Mouse (Mus musculus) kidney, embryonic 15.5 days (tissue): ENCODE data around the gene Serinc3. TPM values are rescaled to one million over a fixed set of nuclear protein-coding genes. Genes with fewer than 3 reads are reported as not detected.
A peak's percentile ranks its signal among the peaks of the same experiment; 100 is the strongest.

Source experiments
- ATAC-seq: fragments of 200-750 bp; cut with Nextera tagmentation; replicated peaks from 2 replicates; pipeline ENCODE4 v1.8.0; 2017; ENCODE audit warnings: moderate TSS enrichment; ENCODE audit not compliant: low FRiP score
- H3K27ac ChIP-seq: fragments of 300-500 bp; sonication (generic); 2 replicates; pipeline ENCODE4 v1.5.1; 2015; ENCODE audit warnings: mild to moderate bottlenecking, inconsistent platforms
- H3K27me3 ChIP-seq: fragments of 300-500 bp; sonication (generic); 2 replicates; pipeline ENCODE4 v1.6.1; 2015; ENCODE audit warnings: inconsistent platforms
- H3K36me3 ChIP-seq: fragments of 300-500 bp; sonication (generic); 2 replicates; pipeline ENCODE4 v1.6.1; 2015; ENCODE audit warnings: inconsistent platforms
- H3K4me1 ChIP-seq: fragments of 300-500 bp; sonication (generic); 2 replicates; pipeline ENCODE4 v1.6.1; 2015; ENCODE audit warnings: inconsistent platforms
- H3K4me2 ChIP-seq: fragments of 300-500 bp; sonication (generic); 2 replicates; pipeline ENCODE4 v1.6.1; 2015; ENCODE audit warnings: moderate library complexity, mild to moderate bottlenecking, inconsistent platforms
- H3K4me3 ChIP-seq: fragments of 300-500 bp; sonication (generic); replicated peaks from 2 replicates; pipeline ENCODE4 v1.5.1; 2015; ENCODE audit warnings: mild to moderate bottlenecking, inconsistent platforms
- H3K9ac ChIP-seq: fragments of 300-500 bp; sonication (generic); 2 replicates; pipeline ENCODE4 v1.6.1; 2015; ENCODE audit warnings: mild to moderate bottlenecking, inconsistent platforms
- H3K9me3 ChIP-seq: fragments of 300-500 bp; sonication (generic); replicated peaks from 2 replicates; pipeline ENCODE4 v1.6.1; 2016; ENCODE audit warnings: inconsistent platforms
- WGBS: fragments of 180-500 bp; shearing (Covaris S2); methylation state at CpG from one replicate; pipeline ENCODE4 v1.1.7; 2015; ENCODE audit warnings: mixed read lengths; 5-methylcytosine and 5-hydroxymethylcytosine counted together
- polyA plus RNA-seq: library from polyadenylated mRNA; unstranded; fragments of >200 nt; fragmentation: Nextera tagmentation; extraction: Ambion mirVana; gene quantifications from 2 replicates; pipeline ENCODE4 v1.2.1, GENCODE M21; 2015

The Serinc3 gene
- polyA plus RNA-seq, 1 experiment from 2014 or later: 43.7 TPM

- Histone ChIP-seq H3K9me3 (no peaks in the 10 kb centered on the region), H3K36me3 (peaks cover 3% of the 10 kb centered on the region; the same call in 1 of the 2 replicates), H3K4me2 (no peak overlapping the region), H3K27ac (peak overlapping the region; percentile 76), H3K4me3 (no peak overlapping the region), H3K27me3 (no peaks in the 10 kb centered on the region), H3K9ac (no peak overlapping the region), H3K4me1 (peaks cover 32% of the 10 kb centered on the region)
- 53% methylated on average over 4 of the region's 4 CpGs for WGBS
- ATAC-seq: no peak
Observed at GRCm38 (mm10) chr2:163685287-163685686, 40.4 kb upstream of the Serinc3 start.

DNA sequence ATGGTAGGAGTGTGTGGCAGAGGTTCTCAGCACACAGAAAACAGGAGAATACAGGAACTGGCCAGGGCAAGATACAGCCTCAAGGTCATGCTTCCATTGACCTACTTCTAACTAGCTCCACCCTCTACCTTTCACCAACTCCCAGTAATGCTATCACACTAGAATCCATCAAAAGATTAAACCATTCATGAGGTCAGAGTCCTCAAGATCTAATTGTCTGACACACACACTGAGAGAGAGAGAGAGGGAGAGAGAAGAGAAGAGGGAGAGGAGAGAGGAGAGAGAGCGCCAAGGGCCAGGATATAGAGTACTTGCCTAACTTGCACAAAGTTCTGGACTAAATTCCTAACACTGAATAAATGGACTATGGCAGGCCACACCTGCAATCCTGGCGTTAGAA lies 37.4 kb upstream of the Serinc3 start:
- Histone ChIP-seq H3K27ac (no peak overlapping the region), H3K4me2 (no peak overlapping the region), H3K27me3 (no peaks in the 10 kb centered on the region), H3K9me3 (no peaks in the 10 kb centered on the region), H3K36me3 (peaks cover 3% of the 10 kb centered on the region; the same call in 1 of the 2 replicates), H3K9ac (no peak overlapping the region), H3K4me3 (no peak overlapping the region), H3K4me1 (peaks cover 19% of the 10 kb centered on the region)
- ATAC-seq: no peak
- 86% methylated on average over 2 of the region's 2 CpGs for WGBS

DNA sequence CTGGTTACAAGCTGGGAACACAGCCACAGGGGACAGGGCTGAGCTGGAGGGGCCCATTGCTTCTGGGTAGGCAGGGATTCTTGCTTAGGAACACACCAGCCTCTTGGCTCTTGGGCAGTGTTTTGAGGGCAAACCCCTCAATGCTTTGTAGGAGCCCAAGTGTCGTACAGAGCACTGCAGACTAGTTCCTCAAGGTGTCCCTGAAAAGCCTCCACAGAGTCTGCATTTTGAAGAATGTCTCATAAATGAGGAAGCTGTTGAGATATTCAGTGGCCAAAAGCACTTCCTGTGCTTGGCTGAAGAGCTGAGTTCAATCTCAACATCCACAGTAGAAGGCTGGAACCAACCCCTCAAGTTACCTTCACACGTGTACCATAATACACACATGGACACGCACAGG lies 31.8 kb upstream of the Serinc3 start:
- no peak for ATAC-seq
- H3K9ac ChIP-seq: no peak overlapping the region
- no peaks in the 10 kb centered on the region for H3K27me3 ChIP-seq
- no peak overlapping the region; the same call in 1 of the 2 replicates for H3K27ac ChIP-seq
- peaks cover 4% of the 10 kb centered on the region; the same call in 1 of the 2 replicates for H3K36me3 ChIP-seq
- 92% methylated on average over 3 of the region's 3 CpGs for WGBS
- no peaks in the 10 kb centered on the region for H3K9me3 ChIP-seq
- peaks cover 35% of the 10 kb centered on the region for H3K4me1 ChIP-seq
- H3K4me3 ChIP-seq: no peak overlapping the region
- H3K4me2 ChIP-seq: no peak overlapping the region

DNA sequence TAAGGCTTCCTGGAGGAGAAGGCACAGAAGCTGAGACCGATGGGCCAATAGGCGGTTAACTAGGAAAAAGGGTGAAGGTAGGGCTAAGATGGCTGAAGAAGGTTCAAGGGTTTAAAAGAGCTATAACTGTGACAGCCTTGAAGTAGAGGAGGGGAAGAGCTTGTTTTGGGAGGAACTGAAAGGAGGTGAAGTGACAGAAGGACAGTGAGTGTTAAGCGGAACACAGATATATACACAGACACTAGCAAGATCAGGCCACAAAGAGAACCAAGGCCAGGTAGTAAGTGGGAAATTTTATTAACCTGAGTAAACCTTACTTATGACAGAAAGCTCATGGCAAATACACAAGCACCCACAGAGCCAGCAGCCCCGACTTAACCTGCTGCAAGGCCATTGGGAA lies 31.4 kb upstream of the Serinc3 start:
- Histone ChIP-seq H3K4me1 (peaks cover 35% of the 10 kb centered on the region), H3K27me3 (no peaks in the 10 kb centered on the region), H3K4me2 (no peak overlapping the region), H3K36me3 (peaks cover 6% of the 10 kb centered on the region; the same call in 1 of the 2 replicates), H3K27ac (no peak overlapping the region), H3K4me3 (no peak overlapping the region), H3K9me3 (no peaks in the 10 kb centered on the region), H3K9ac (no peak overlapping the region)
- no peak for ATAC-seq
- WGBS: 91% methylated on average over 4 of the region's 4 CpGs

DNA sequence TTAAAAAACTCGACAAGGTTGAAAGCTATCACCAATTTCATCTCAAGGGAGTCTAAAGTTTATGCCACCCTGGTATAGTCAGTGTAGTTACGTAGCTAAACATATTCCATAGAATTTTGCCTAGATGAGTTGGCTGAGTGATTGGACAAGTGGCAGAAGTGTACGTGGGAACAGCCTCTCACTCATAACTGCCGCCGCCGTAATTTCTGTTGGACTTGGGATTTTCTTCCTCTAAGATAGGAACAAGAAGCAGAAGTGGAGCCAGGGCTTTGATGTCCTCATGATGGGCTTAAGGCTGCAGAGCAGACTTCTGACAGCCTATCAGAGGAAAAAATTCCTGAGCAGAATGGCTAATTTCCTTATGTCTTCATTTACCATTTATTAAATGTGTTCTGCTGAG lies 30.7 kb upstream of the Serinc3 start:
- no peaks in the 10 kb centered on the region for H3K9me3 ChIP-seq
- 0 out of 2 replicates have a peak, but pooled peaks cover 3% of the 10 kb centered on the region for H3K36me3 ChIP-seq
- WGBS: 59% methylated on average over 6 of the region's 6 CpGs
- H3K27me3 ChIP-seq: no peaks in the 10 kb centered on the region
- no peak overlapping the region for H3K4me3 ChIP-seq
- H3K4me1 ChIP-seq: peaks cover 35% of the 10 kb centered on the region
- H3K4me2 ChIP-seq: no peak overlapping the region
- ATAC-seq: no peak
- H3K9ac ChIP-seq: no peak overlapping the region
- peak overlapping the region; percentile 79 for H3K27ac ChIP-seq

GRCm38 (mm10) chr2:163675144-163675619 lies 30.3 kb upstream of the Serinc3 start:
- H3K36me3 ChIP-seq: 0 out of 2 replicates have a peak, but pooled peaks cover 3% of the 10 kb centered on the region
- peak overlapping the region; percentile 10 for H3K4me2 ChIP-seq
- no peaks in the 10 kb centered on the region for H3K27me3 ChIP-seq
- peaks cover 35% of the 10 kb centered on the region for H3K4me1 ChIP-seq
- H3K27ac ChIP-seq: peak overlapping the region; percentile 79
- no peak overlapping the region for H3K4me3 ChIP-seq
- 31% methylated on average over 5 of the region's 5 CpGs for WGBS
- no peaks in the 10 kb centered on the region for H3K9me3 ChIP-seq
- no peak overlapping the region for H3K9ac ChIP-seq
- ATAC-seq: peak; percentile 85

DNA sequence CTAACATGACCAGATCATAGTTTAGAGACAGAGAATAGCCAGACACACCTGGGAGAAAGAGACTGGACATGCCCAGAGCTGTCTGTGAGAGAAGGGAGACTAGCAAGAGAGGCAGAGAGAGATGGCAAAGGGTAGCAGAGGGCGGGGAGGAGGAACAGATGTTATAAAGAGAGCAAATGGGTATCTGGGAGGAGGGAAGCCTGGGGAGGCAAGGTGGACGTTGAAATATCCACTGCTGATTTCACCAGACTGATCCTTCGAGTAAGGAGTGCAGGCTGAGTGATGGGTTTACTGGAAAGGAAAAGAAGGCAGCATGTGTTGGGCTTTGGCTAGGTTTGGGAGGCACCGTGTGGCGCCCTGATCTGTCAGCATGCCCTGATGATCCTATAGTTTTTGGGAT lies 29.5 kb upstream of the Serinc3 start:
- ATAC-seq: no peak
- Histone ChIP-seq H3K36me3 (0 out of 2 replicates have a peak, but pooled peaks cover 3% of the 10 kb centered on the region), H3K4me2 (no peak overlapping the region; the same call in 1 of the 2 replicates), H3K27ac (peak overlapping the region; percentile 79), H3K4me1 (peaks cover 35% of the 10 kb centered on the region), H3K27me3 (no peaks in the 10 kb centered on the region), H3K9ac (no peak overlapping the region), H3K4me3 (no peak overlapping the region), H3K9me3 (no peaks in the 10 kb centered on the region)
- WGBS: 41% methylated on average over 5 of the region's 5 CpGs

GRCm38 (mm10) chr2:163670872-163671594 lies 26.1 kb upstream of the Serinc3 start:
- H3K27me3 ChIP-seq: no peaks in the 10 kb centered on the region
- H3K9ac ChIP-seq: no peak overlapping the region
- H3K27ac ChIP-seq: no peak overlapping the region
- no peak overlapping the region for H3K4me3 ChIP-seq
- no peak for ATAC-seq
- no peak overlapping the region for H3K4me2 ChIP-seq
- WGBS: 78% methylated on average over 11 of the region's 11 CpGs
- peaks cover 25% of the 10 kb centered on the region for H3K4me1 ChIP-seq
- 0 out of 2 replicates have a peak, but pooled peaks cover 3% of the 10 kb centered on the region for H3K36me3 ChIP-seq
- no peaks in the 10 kb centered on the region for H3K9me3 ChIP-seq

- Histone ChIP-seq H3K9ac (no peak overlapping the region), H3K9me3 (no peaks in the 10 kb centered on the region), H3K36me3 (0 out of 2 replicates have a peak, but pooled peaks cover 3% of the 10 kb centered on the region), H3K27ac (no peak overlapping the region), H3K4me2 (no peak overlapping the region), H3K4me1 (peaks cover 15% of the 10 kb centered on the region), H3K27me3 (no peaks in the 10 kb centered on the region), H3K4me3 (no peak overlapping the region)
- 94% methylated on average over 1 of the region's 1 CpGs for WGBS
- ATAC-seq: no peak
Observed at GRCm38 (mm10) chr2:163667045-163667444, 22.1 kb upstream of the Serinc3 start.

GRCm38 (mm10) chr2:163663930-163664329 lies 19.0 kb upstream of the Serinc3 start:
- no peak overlapping the region for H3K27ac ChIP-seq
- H3K9ac ChIP-seq: no peak overlapping the region
- no peak for ATAC-seq
- H3K27me3 ChIP-seq: no peaks in the 10 kb centered on the region
- WGBS: 44% methylated on average over 3 of the region's 3 CpGs
- no peaks in the 10 kb centered on the region for H3K36me3 ChIP-seq
- H3K9me3 ChIP-seq: no peaks in the 10 kb centered on the region
- H3K4me3 ChIP-seq: no peak overlapping the region
- no peak overlapping the region for H3K4me2 ChIP-seq
- peaks cover 46% of the 10 kb centered on the region for H3K4me1 ChIP-seq

DNA sequence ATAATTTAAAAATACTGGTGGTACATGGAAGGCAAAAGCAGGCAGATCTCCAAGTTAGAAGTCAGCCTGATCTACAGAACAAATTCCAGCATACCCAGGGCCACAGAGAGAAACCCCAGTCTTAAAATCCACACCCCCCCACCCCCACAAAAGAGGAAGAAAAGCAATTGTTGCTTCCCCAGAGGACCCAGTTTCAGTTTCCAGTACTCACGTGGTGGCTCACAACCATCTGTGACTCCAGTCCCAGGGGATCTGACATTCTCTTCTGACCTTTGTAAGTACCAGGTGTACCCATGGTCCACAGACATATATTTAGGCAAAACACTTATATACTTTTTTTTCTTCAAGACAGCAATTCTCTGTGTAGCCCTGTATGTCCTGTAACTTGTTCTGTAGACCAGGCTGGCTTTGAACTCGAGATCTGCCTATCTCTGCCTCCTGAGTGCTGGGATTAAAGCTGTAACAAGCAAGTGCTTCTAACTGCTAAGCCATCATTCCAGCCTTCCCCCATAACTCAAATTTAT lies 17.8 kb upstream of the Serinc3 start:
- no peak for ATAC-seq
- H3K4me1 ChIP-seq: peaks cover 49% of the 10 kb centered on the region
- H3K4me2 ChIP-seq: no peak overlapping the region
- no peaks in the 10 kb centered on the region for H3K27me3 ChIP-seq
- H3K9me3 ChIP-seq: no peaks in the 10 kb centered on the region
- no peak overlapping the region for H3K9ac ChIP-seq
- no peaks in the 10 kb centered on the region for H3K36me3 ChIP-seq
- 43% methylated on average over 2 of the region's 2 CpGs for WGBS
- no peak overlapping the region for H3K4me3 ChIP-seq
- H3K27ac ChIP-seq: 0 out of 2 replicates have a peak overlapping the region, but pooled peaks have one; percentile 82

GRCm38 (mm10) chr2:163662076-163662475 lies 17.1 kb upstream of the Serinc3 start:
- Histone ChIP-seq H3K4me2 (peak overlapping the region; percentile 6; the same call in 1 of the 2 replicates), H3K27me3 (no peaks in the 10 kb centered on the region), H3K9me3 (no peaks in the 10 kb centered on the region), H3K4me3 (no peak overlapping the region), H3K27ac (peak overlapping the region; percentile 82), H3K9ac (no peak overlapping the region), H3K36me3 (no peaks in the 10 kb centered on the region), H3K4me1 (peaks cover 49% of the 10 kb centered on the region)
- 83% methylated on average over 5 of the region's 5 CpGs for WGBS
- ATAC-seq: no peak
